Mouse (Mus musculus) frontal cortex, adult 2 months (tissue): ENCODE results near the gene Gm3233. TPM values are rescaled to one million over a fixed set of nuclear protein-coding genes. Genes with fewer than 3 reads are reported as not detected.
"Not testable (repeated sequence)": the region's sequence is repeated elsewhere in the genome, so short reads cannot be mapped to it uniquely, and the experiment has no call there.

ENCODE experiments used
- DNase-seq, 2 experiments: peaks; one replicate each; pipeline ENCODE4 v3.0.0; 2022; ENCODE audit warnings: low spot score in 1 of 2; ENCODE audit errors: extremely low spot score in 1 of 2
- polyA plus RNA-seq: library from polyadenylated mRNA; depleted of rRNA; stranded (reverse); fragments of >200 nt; gene quantifications from 2 replicates; pipeline ENCODE4 v1.2.3, GENCODE M21; 2012; rRNA removed

Gm3233 gene
- polyA plus RNA-seq, 1 experiment, result not detected

DNA sequence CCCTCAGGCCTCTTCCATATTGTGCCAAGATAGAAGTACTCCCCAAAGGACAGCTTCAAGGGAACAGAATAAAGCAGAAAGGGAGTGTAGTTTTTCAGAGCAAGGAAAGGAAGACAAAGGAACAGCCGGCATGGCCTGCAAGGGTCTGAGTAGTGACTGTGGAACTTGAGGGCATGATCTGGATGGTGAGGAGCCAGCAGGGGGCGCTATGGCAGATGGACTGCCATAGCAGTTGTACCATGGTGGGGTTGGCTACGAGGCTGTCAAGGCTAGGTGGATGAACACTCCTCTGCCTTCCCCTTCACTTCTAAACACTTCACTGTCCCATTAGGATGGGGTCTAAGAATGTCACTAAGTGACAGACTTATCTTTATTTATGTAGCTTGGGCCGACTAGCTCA, 30.2 kb downstream of the Gm3233 start:
- DNase-seq, result no peak

DNA sequence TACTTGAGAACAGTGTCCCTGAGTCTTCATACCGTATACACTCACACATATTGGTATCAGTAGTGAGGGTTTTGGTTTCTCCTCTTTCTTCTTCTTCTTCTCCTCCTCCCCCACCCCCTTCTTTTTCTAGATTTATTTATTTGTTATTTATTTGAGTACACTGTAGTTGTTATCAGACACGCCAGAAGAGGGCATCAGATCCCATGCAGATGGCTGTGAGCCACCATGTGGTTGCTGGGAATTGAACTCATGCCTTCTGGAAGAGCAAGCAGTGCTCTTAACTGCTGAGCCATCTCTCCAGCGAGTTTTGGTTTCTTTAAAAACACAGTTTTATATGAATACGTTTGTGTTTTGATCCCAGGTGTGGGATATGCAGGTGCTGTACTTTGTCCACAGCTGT, 31.2 kb downstream of the Gm3233 start:
- DNase-seq, result peak in 1 of 2 experiments; percentile 8

DNA sequence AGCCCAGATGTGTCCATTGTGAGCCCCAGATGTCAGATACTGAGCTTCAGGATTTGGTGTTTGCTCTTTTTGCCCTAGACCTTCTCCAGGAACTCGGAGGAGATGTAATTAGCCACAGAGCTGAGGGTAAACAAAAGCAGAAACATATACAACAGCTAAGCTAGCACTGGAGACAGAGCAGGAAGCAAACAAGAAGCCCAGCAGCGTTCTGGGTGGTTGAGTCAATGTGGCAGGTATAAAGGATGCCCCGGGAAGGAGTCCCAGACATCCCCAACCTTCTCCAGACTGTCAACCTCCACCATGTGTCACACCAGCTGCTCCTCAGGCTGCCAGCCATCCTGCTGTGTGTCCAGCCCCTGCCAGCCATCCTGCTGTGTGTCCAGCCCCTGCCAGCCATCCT, 33.3 kb downstream of the Gm3233 start, which contains the start of gene Gm10100:
TSS of gene Gm10100 (plus strand) at position 301 of the 400 bp plus-strand sequence.
- no peak for DNase-seq

DNA sequence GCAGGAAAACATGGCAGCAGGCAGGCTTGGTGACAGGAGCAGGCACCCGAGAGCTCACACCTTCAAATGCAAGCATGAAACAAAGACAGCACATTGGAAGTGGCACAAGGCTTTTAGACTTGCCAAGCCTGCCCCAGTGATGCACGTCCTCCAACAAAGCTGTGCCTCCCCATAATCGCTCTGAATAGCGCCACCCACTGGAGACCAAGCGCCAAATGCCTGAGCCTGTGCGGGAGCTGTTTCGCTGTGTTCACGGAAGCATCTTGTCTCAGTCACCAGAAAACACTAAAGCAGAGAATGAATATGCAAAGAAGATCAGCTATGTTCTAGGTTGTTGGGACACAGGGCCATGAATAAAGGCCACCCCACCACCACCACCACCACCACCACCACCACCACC, 34.6 kb downstream of the Gm3233 start:
- no peak for DNase-seq

DNA sequence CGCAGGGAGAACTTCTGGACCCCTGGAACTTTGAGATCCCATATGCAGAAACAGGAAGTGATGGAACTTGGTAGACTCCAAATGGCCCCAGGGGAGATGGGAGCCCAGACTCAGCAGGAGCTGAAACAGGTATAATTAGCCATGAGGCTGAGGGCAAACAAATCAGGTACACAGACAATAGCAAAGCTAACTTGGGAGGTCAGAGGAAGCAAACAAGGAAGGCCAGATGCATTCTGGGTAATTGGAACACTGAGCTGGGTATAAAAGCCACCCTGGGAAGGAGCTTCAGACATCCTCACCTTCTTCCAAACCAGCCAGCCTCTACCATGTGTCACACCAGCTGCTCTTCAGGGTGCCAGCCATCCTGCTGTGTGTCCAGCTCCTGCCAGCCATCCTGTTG, 39.2 kb downstream of the Gm3233 start, which contains the start of gene Krtap12-1:
TSS of gene Krtap12-1 (plus strand) at position 301 of the 400 bp plus-strand sequence.
- not testable (repeated sequence) for DNase-seq

DNA sequence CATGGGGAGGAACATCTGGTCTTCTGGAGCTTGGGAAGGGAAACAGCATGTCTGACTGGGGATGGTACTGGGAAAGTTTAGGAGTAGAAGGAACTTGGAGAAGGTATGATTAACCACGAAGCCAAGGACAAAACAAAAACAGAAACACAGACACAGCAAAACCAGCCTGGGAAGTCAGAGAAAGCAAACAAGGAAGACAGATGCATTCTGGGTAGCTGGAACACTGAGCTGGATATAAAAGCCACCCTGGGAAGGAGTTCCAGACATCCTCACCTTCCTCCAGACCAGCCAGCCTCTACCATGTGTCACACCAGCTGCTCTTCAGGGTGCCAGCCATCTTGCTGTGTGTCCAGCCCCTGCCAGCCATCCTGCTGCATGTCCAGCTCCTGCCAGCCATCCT, 44.0 kb downstream of the Gm3233 start, which contains the start of gene Gm10142:
TSS of gene Gm10142 (plus strand) at position 301 of the 400 bp plus-strand sequence.
- DNase-seq, result no peak

DNA sequence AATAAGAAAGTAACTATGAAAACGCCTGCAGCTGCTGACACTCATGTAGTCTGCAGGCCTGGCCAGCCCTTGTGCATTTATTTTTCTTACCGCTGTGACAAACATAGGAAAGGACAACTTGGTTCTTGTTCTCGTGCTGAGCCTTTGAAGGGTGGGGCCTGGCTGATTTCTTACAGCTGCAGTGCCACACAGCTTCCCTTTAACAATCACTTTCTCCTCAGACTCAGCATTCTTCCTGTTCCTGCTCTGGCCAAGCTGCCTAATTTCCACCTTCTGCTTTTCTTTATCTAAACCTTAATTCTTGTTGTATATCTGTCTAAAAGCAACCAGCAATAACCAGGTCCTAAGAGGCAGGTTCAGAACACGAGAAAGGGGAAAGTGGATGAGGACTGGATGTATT, 45.7 kb downstream of the Gm3233 start:
- no peak for DNase-seq

DNA sequence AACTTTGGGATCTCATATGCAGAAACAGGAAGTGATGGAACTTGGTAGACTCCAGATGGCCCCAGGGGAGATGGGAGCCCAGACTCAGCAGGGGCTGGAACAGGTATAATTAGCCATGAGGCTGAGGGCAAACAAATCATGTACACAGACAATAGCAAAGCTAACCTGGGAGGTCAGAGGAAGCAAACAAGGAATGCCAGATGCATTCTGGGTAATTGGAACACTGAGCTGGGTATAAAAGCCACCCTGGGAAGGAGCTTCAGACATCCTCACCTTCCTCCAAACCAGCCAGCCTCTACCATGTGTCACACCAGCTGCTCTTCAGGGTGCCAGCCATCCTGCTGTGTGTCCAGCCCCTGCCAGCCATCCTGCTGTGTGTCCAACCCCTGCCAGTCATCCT, 48.3 kb downstream of the Gm3233 start, which contains the start of gene Gm10024:
TSS of gene Gm10024 (plus strand) at position 301 of the 400 bp plus-strand sequence.
- DNase-seq, result not testable (repeated sequence)

DNA sequence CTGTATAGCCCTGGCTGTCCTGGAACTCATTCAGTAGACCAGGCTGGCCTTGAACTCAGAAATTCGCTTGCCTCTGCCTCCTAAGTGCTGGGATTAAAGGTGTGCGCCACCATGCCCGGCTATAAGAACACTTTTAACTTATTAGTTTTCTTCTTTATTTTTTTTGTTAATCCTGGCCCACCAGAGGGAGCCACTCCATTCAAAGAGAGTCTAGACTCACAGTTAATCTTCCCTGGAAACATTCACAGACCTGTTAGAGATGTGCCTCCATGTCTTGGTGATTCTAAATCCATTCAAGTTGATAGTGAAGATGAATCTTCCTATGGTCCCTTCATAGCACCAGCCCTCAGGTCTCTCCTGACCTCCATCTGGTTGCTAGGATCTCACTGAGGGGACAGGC, 49.7 kb downstream of the Gm3233 start:
- no peak for DNase-seq

Other genes starting within 250 kb of the Gm3233 start
- 43.7 and 44.9 TPM in 2 replicates for gene Fam207a, start 243.9 kb downstream of the Gm3233 start, polyA plus RNA-seq
- gene Itgb2, start 229.4 kb downstream of the Gm3233 start, polyA plus RNA-seq, result 4.5 and 6.8 TPM in 2 replicates
- gene Pttg1ip, start 178.0 kb downstream of the Gm3233 start, polyA plus RNA-seq, result 125 and 132 TPM in 2 replicates
- gene Sumo3, start 153.6 kb downstream of the Gm3233 start, polyA plus RNA-seq, result 358 and 364 TPM in 2 replicates
- gene Gm49325, start 153.5 kb downstream of the Gm3233 start, polyA plus RNA-seq, result 15.9 and 23.0 TPM in 2 replicates
- gene Ube2g2, start 137.4 kb downstream of the Gm3233 start, polyA plus RNA-seq, result 47.9 and 51.8 TPM in 2 replicates
- gene Tspear, start 73.1 kb downstream of the Gm3233 start, polyA plus RNA-seq, result 0.04 TPM in 1 of 2 replicates, not detected in the other
- gene Gm19402, start 68.9 kb downstream of the Gm3233 start, polyA plus RNA-seq, result not detected in 2 replicates
- gene Gm9508, start 62.4 kb downstream of the Gm3233 start, polyA plus RNA-seq, result not detected in 2 replicates
- not detected in 2 replicates for gene Gm10272, start 53.1 kb downstream of the Gm3233 start, polyA plus RNA-seq
- gene Gm10024, start 48.2 kb downstream of the Gm3233 start, polyA plus RNA-seq, result not detected in 2 replicates
- not detected in 2 replicates for gene Gm10142, start 43.9 kb downstream of the Gm3233 start, polyA plus RNA-seq
- gene Krtap12-1, start 39.1 kb downstream of the Gm3233 start, polyA plus RNA-seq, result not detected in 2 replicates
- gene Gm10100, start 33.2 kb downstream of the Gm3233 start, polyA plus RNA-seq, result not detected in 2 replicates
- not detected in 2 replicates for gene Gm18596, start 17.0 kb downstream of the Gm3233 start, polyA plus RNA-seq
- not detected in 2 replicates for gene Gm9736, start 8.3 kb downstream of the Gm3233 start, polyA plus RNA-seq
- not detected in 2 replicates for gene Gm3238, start 11.6 kb upstream of the Gm3233 start, polyA plus RNA-seq
- gene Gm7138, start 17.3 kb upstream of the Gm3233 start, polyA plus RNA-seq, result not detected in 2 replicates
- not detected in 2 replicates for gene Gm3250, start 22.9 kb upstream of the Gm3233 start, polyA plus RNA-seq
- not detected in 2 replicates for gene Gm7137, start 28.5 kb upstream of the Gm3233 start, polyA plus RNA-seq
- gene Gm9639, start 35.4 kb upstream of the Gm3233 start, polyA plus RNA-seq, result not detected in 2 replicates
- not detected in 2 replicates for gene Gm19668, start 39.5 kb upstream of the Gm3233 start, polyA plus RNA-seq
- not detected in 2 replicates for gene Gm9507, start 52.2 kb upstream of the Gm3233 start, polyA plus RNA-seq
- not detected in 2 replicates for gene Gm2696, start 55.0 kb upstream of the Gm3233 start, polyA plus RNA-seq
- not detected in 2 replicates for gene Krtap10-4, start 67.4 kb upstream of the Gm3233 start, polyA plus RNA-seq
- gene Krtap10-10, start 76.3 kb upstream of the Gm3233 start, polyA plus RNA-seq, result not detected in 2 replicates
- gene Gm36176, start 87.1 kb upstream of the Gm3233 start, polyA plus RNA-seq, result not detected in 2 replicates
- gene Gm10318, start 93.2 kb upstream of the Gm3233 start, polyA plus RNA-seq, result not detected in 2 replicates
- not detected in 2 replicates for gene Gm3285, start 102.3 kb upstream of the Gm3233 start, polyA plus RNA-seq
- gene Lrrc3, start 142.9 kb upstream of the Gm3233 start, polyA plus RNA-seq, result 5.6 and 6.3 TPM in 2 replicates
- 22.5 and 28.3 TPM in 2 replicates for gene Trpm2, start 210.9 kb upstream of the Gm3233 start, polyA plus RNA-seq
- gene 1810043G02Rik, start 218.8 kb upstream of the Gm3233 start, polyA plus RNA-seq, result 66.6 and 82.8 TPM in 2 replicates